Mouse (Mus musculus): ENCODE measurements around the gene Mei1. TPM values are rescaled to one million over a fixed set of nuclear protein-coding genes. Genes with fewer than 3 reads are reported as not detected.
A peak's percentile ranks its signal among the peaks of the same experiment; 100 is the strongest.
"Not testable (repeated sequence)": the region's sequence is repeated elsewhere in the genome, so short reads cannot be mapped to it uniquely, and the experiment has no call there.

Gene Mei1
- total RNA-seq, 2 experiments from 2014 or later = 0.18 to 0.31 TPM

DNA sequence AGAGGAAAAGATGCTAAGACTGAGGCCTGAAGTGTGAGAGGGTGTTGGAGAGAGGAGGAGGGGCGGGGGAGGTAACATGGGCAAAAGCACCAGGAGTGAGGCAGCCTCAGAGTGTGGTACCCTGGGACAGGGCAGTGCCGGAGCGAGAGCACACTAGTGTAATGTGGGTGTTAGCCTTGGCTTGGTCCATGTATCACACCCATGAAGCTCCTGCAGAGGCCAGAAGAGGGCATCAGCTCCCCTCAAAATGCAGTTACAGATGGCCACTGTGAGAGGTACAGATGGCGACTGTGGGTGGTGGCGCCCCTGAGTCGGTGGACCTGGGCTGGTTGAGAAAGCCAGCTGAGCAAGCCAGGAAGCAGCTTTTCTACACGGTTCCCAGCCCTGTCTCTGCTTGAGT is 11.4 kb downstream of the Mei1 start:
- peak; percentile 47 to 59 for DNase-seq (ENCODE audit: low spot score in 2 of 2)

- no peak for DNase-seq (ENCODE audit: low spot score in 2 of 2)
Measured at GRCm38 (mm10) chr15:82085606-82086005, 15.8 kb downstream of the Mei1 start.

DNA sequence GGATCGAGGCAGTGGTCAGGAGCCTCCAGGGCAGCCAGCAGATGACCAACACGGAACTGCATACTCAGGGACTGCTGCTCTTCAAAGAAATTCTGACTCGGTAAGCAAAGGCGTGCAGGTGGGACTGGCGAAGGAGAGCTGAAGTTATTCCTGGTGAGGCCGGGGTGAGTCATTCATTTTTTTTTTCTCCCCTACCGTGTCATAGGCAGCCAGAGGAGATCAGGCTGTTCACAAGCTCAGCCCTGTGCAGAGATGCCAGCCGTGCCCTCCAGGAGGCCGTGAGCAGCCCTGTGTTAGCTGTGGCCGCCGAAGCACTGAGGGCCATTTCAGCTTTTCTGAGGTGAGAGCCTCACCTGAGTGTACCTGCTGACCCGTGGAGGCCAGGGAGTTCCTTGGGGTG is 16.3 kb downstream of the Mei1 start:
- DNase-seq (ENCODE audit: low spot score in 2 of 2) = no peak

DNA sequence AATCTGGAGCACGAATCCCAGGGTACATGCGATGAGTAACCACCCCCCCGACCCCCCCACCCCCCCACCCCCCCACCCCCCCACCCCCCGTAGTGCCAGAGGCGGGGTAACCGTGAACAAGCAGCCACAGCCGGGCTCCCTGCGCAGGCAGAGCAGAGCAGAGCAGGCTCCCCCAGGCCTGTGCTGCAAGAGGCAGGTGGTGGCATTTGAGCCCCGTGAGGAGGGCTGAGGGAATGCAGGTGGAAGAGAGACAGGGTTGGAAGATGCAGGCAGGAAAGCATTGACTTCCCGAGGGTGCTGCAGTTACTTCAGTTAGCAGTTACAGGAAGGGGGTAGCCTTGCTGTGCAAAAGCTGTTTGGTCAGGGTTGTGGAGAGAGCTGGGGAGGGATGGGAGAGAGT is 17.5 kb downstream of the Mei1 start:
- no peak for DNase-seq (ENCODE audit: low spot score in 2 of 2)

GRCm38 (mm10) chr15:82091061-82091460 is 21.3 kb downstream of the Mei1 start:
- DNase-seq (ENCODE audit: low spot score in 2 of 2) = no peak

DNA sequence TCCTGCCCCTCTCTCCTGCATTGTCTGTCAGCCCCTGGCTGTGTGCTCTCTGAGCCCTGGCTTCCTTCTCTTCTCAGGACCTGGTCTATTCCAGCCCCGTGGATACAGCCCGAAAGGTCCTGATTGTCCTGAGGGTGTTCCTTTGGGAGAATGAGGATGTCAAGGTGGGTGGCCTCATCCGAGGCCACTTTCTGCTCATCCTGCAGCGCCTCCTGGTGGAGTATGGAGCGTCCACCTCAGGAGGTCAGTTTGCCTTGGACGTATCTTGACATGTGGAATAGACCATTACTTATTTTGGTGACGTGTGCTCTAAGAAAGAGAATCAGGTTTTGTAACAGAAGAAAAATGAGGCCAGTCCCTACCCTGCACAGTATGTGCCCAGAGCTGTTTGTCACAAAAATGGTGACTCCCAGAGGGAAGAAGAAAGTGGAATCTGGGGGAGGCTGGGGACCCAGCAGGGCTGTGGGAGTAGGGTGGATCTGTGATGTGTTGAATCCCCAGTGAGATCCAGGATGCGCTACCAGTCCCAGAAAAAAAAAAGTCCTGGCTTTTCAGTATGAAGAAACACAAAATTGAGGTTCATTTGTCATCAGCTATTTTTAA is 37.3 kb downstream of the Mei1 start:
- DNase-seq (ENCODE audit: low spot score in 2 of 2) = peak; percentile 22 to 67

GRCm38 (mm10) chr15:82120544-82120943 is 50.7 kb downstream of the Mei1 start:
- no peak for DNase-seq (ENCODE audit: low spot score in 2 of 2)

- not testable (repeated sequence) for DNase-seq (ENCODE audit: low spot score in 2 of 2)
Measured at GRCm38 (mm10) chr15:82126690-82127089, 56.9 kb downstream of the Mei1 start.

- peak; percentile 96 to 97 for DNase-seq (ENCODE audit: low spot score in 2 of 2)
Measured at GRCm38 (mm10) chr15:82127426-82128374, 57.9 kb downstream of the Mei1 start, which contains the start of gene Ccdc134. Ccdc134 (plus strand) TSS chr15:82127922.

GRCm38 (mm10) chr15:82128398-82128797 is 58.6 kb downstream of the Mei1 start:
- DNase-seq (ENCODE audit: low spot score in 2 of 2) = no peak

GRCm38 (mm10) chr15:82130599-82130998 is 60.8 kb downstream of the Mei1 start:
- DNase-seq (ENCODE audit: low spot score in 2 of 2) = no peak

DNA sequence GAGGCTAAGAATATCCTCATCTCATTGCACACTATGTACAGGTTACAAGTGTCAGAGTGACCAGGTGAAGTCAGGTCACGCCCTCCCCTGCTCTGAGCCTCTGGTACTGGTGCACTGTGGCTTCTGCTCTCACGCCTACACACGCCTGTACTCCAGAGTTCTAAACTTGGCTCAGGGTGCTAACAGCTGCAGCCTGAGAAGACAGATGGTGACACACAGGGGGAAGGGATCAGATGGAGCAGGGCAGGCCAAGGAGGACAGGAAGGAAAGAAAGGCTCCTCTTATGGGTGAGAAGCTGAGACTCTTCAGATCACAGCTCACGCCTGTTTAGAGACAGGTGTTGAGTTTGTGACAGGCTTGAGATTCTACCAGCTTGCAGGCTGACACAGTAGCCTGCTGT is 65.6 kb downstream of the Mei1 start:
- peak in 1 of 2 experiments; percentile 34 for DNase-seq (ENCODE audit: low spot score in 2 of 2)

DNA sequence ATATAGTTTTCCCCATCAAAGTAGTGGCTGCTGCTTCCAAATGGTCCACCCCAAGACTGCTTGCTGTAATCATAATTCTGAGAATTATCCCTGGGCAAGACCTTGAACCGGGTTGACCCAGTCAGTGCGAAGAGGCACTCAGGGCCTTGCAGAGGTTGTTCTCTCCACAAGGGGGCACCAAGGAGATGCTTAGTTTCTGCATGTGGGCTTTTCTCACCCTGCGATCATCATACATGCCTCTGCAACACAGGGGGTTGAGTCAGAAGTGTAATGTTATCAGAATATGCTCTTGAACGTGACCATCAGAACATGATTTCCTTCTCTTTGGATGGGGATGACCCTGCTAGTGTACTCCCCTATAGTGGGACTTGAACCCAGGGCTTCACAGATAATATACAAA is 68.8 kb downstream of the Mei1 start:
- DNase-seq (ENCODE audit: low spot score in 2 of 2) = peak; percentile 52 to 67

DNA sequence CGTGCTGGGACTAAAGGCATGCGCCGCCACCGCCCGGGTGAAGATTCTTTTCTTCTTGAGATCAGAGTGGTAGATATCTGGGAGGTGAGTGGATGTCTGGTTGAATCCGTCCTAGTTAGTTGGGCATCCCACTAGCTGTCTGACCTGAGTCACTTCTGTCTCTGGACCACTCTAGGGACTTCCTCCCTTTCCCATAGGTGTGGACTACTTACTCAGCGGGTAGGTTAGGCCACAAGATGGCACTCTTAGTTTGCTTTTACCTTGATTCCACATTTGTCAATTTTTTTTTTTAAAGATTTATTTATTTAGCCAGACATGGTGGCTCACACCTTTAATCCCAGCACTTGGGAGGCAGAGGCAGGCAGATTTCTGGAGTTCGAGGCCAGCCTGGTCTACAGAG is 69.4 kb downstream of the Mei1 start:
- DNase-seq (ENCODE audit: low spot score in 2 of 2) = no peak

GRCm38 (mm10) chr15:82140355-82140754 is 70.6 kb downstream of the Mei1 start:
- DNase-seq (ENCODE audit: low spot score in 2 of 2) = no peak

- no peak for DNase-seq (ENCODE audit: low spot score in 2 of 2)
Measured at GRCm38 (mm10) chr15:82144157-82144556, 74.4 kb downstream of the Mei1 start.

- DNase-seq (ENCODE audit: low spot score in 2 of 2) = no peak
Measured at GRCm38 (mm10) chr15:82145408-82145807, 75.6 kb downstream of the Mei1 start.

DNA sequence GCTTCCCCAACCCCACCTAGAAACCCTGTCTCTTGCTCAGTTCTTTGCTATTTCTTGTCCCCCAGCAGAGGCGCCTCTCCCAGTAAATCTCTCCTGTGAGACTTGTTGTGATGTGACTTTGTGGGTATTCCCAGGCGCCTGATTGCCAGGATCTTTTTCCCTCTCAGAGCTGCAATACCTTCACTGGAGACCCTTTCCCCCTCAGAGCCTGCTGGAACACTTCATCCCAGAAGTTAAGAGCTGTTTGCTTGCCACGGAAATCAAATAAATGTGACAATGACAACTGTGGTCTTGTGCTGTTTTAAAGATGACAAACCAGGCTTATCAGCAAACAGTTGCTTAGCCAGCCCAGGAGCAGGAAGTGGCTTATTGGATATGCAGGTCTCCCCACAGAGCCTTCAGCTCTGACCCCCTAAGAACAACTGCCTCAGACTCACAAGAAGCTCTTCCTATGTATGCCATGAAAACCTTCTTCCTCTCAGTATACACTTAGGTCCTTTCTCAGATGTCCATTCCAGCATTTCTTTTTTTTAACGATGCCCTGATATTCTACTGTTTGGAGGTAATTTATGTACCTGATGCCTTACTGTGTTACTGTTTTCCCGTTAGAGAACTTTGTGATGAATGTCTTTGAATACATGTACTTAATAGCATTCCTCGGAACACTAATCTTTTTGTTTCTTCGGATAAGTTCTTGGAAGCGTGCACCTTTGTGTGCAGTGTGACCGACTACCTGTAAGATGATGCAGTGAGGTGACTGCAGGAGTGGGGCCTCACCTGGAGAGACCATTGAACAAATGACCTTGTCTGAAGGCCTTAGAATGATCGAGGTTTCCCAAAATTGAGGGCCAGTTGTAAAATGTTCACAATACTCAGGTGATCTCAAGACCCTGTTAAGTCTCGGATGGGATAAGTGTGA is 76.3 kb downstream of the Mei1 start:
- DNase-seq (ENCODE audit: low spot score in 2 of 2) = no peak

DNA sequence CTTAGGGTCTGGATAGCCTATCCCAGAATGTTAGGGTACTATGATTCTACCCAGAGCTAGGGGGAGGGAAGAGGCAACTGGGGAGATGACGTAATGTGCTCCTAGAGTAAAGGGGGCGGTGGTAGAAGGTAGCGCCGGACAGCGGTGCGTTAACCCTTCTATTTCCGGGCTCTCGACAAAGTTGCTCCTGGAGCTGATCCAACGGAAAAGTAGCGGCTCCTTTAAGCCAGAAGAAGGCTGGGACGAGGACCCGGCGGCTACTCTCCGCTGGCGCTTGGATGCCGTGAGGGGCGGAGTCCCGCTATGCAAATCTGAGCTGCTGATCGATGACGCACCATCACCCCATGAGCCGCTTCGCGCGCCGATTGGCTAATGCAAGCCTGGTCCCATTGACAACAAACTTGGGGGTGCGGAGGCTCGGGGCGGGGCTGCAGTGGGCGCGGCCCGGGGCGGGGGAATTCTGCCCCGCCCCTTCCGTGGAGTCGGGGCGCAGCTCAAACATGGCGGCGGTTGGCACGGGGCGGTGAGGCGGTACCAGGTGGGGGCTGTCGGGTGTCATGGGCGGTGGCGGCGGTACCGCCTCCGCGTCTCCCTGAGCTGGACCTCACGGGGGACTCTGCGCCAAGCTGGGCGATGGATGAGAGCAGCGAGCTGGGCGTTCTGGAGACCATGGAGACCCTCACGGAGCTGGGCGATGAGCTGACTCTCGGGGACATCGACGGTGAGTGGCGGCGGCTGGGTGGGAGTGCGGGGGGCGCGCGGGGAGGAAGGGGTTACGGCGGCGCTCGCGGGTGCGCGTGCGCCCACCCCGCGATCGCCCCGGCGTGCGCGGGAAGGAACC is 77.2 kb downstream of the Mei1 start, which contains the start of gene Srebf2:
Srebf2 (plus strand) TSS at position 412 of the 841 bp plus-strand sequence.
- peak; percentile 98 to 99 for DNase-seq (ENCODE audit: low spot score in 2 of 2)

- DNase-seq (ENCODE audit: low spot score in 2 of 2) = peak; percentile 57 to 68
Measured at GRCm38 (mm10) chr15:82147611-82148111, 77.9 kb downstream of the Mei1 start.

Measured in layer of hippocampus, postnatal 14 days (tissue).